21 mouse cellular contexts compared by ENCODE assay signal in genomic region chr7:130603556-130603955, GRCm38 (mm10). TPM values are rescaled to one million over a fixed set of nuclear protein-coding genes. Genes with fewer than 3 reads are reported as not detected.
DNase-seq lines count a peak whose midpoint lies in the region; ATAC-seq and TF ChIP-seq lines count a peak whose summit lies in the region.
"Had no signal": no experiment of that assay in that cellular context is flagged by ENCODE, and none has a peak within 500 bp of the region (broad histone marks: within the 10 kb centered on the region; RNA-seq: fewer than 3 reads in every experiment).

No protein-coding gene starts in this region.

- DNase-seq in midbrain, embryonic 11.5 days (ENCODE audit: low spot score, missing footprints): peak; percentile 4
- DNase-seq in midbrain, postnatal 0 days (ENCODE audit: low spot score): no peak
- DNase-seq in layer of hippocampus, adult 2 months (ENCODE audit: low spot score in 2 of 2): peak; percentile 65 to 81
- peak; percentile 57 to 61 for DNase-seq in left cerebral cortex, postnatal 14 days (ENCODE audit: low spot score in 2 of 2)
- no peak for DNase-seq in gastrocnemius, postnatal 36 days
- no peak for DNase-seq in spleen, postnatal 14 days (ENCODE audit: low spot score in 2 of 2)
- DNase-seq: B cell, adult 2 months; cerebellum, postnatal 10 days; embryo, embryonic 11 days; kidney, adult 11 months had no signal

- H3K9ac ChIP-seq in midbrain, embryonic 11.5 days (ENCODE audit: low read length): no peak overlapping the region
- no peak overlapping the region for H3K9ac ChIP-seq in midbrain, postnatal 0 days (replicated peaks; ENCODE audit: low read length, poor library complexity, severe bottlenecking)
- H3K9ac ChIP-seq: embryonic facial prominence, embryonic 15.5 days; heart, embryonic 12.5 days; hindbrain, embryonic 15.5 days; lung, embryonic 15.5 days; midbrain, embryonic 13.5 days had no signal

- no peak overlapping the region for H3K4me2 ChIP-seq in midbrain, embryonic 11.5 days
- H3K4me2 ChIP-seq in midbrain, postnatal 0 days (ENCODE audit: low read depth, low read length, poor library complexity, severe bottlenecking): no peak overlapping the region
- H3K4me2 ChIP-seq: embryonic facial prominence, embryonic 15.5 days; heart, embryonic 12.5 days; hindbrain, embryonic 15.5 days; lung, embryonic 15.5 days; midbrain, embryonic 13.5 days had no signal

- no peaks in the 10 kb centered on the region for H3K4me1 ChIP-seq in midbrain, embryonic 11.5 days (ENCODE audit: control insufficient read depth, insufficient read depth, low read length)
- no peaks in the 10 kb centered on the region for H3K4me1 ChIP-seq in midbrain, postnatal 0 days (ENCODE audit: insufficient read depth, low read length)
- peaks cover 13% of the 10 kb centered on the region for H3K4me1 ChIP-seq in small intestine, adult 2 months (ENCODE audit: control insufficient read depth, insufficient read depth, insufficient read length, low read length)
- H3K4me1 ChIP-seq: embryonic facial prominence, embryonic 15.5 days; heart, embryonic 12.5 days; hindbrain, embryonic 15.5 days; lung, embryonic 15.5 days had no signal

- H3K4me3 ChIP-seq in midbrain, embryonic 11.5 days (ENCODE audit: low read depth, low read length): no peak overlapping the region
- no peak overlapping the region for H3K4me3 ChIP-seq in midbrain, postnatal 0 days (ENCODE audit: low read depth, low read length)
- no peak overlapping the region for H3K4me3 ChIP-seq in layer of hippocampus, adult 2 months
- no peak overlapping the region for H3K4me3 ChIP-seq in small intestine, adult 2 months (ENCODE audit: low read depth, low read length)
- H3K4me3 ChIP-seq: embryonic facial prominence, embryonic 15.5 days; forebrain, embryonic 10.5 days; heart, embryonic 12.5 days; hindbrain, embryonic 15.5 days; lung, embryonic 15.5 days; midbrain, embryonic 13.5 days; myocyte had no signal

- intact Hi-C loops in left cerebral cortex, postnatal 14 days (cut with DNase I): no loop called here
- intact Hi-C loops in gastrocnemius, postnatal 36 days (cut with DNase I): loop anchor here (5.0 to 10.0 kb wide), 3 partner anchors 56 to 91 kb away; no protein-coding TSS in a partner anchor

- no peak overlapping the region for H3K27ac ChIP-seq in midbrain, embryonic 11.5 days (ENCODE audit: low read depth, low read length)
- no peak overlapping the region for H3K27ac ChIP-seq in midbrain, postnatal 0 days (ENCODE audit: low read depth, low read length)
- peak overlapping the region; percentile 21 for H3K27ac ChIP-seq in layer of hippocampus, adult 2 months
- 0 out of 2 replicates have a peak overlapping the region, but pooled peaks have one; percentile 34 for H3K27ac ChIP-seq in small intestine, adult 2 months (ENCODE audit: insufficient read depth, low read depth, low read length)
- H3K27ac ChIP-seq: embryonic facial prominence, embryonic 15.5 days; forebrain, embryonic 10.5 days; hindbrain, embryonic 15.5 days; kidney, postnatal 0 days; lung, embryonic 15.5 days; midbrain, embryonic 13.5 days had no signal

- H3K9me3 ChIP-seq in midbrain, embryonic 11.5 days (ENCODE audit: control insufficient read depth, low read length): no peaks in the 10 kb centered on the region
- no peaks in the 10 kb centered on the region for H3K9me3 ChIP-seq in midbrain, postnatal 0 days (ENCODE audit: low read length)
- H3K9me3 ChIP-seq: embryonic facial prominence, embryonic 15.5 days; forebrain, embryonic 10.5 days; heart, embryonic 12.5 days; hindbrain, embryonic 15.5 days; lung, embryonic 15.5 days; midbrain, embryonic 13.5 days had no signal

- 90% methylated on average over 5 of the region's 5 CpGs for WGBS in midbrain, embryonic 11.5 days
- WGBS in midbrain, postnatal 0 days: 88% methylated on average over 5 of the region's 5 CpGs
- 91% methylated on average over 5 of the region's 5 CpGs for WGBS in small intestine, adult 2 months

- no peaks in the 10 kb centered on the region for H3K36me3 ChIP-seq in midbrain, embryonic 11.5 days (ENCODE audit: control insufficient read depth, insufficient read depth, low read length)
- H3K36me3 ChIP-seq in midbrain, postnatal 0 days (ENCODE audit: insufficient read depth, low read length): no peaks in the 10 kb centered on the region
- H3K36me3 ChIP-seq in small intestine, adult 2 months (ENCODE audit: control insufficient read depth, insufficient read depth, low read length): no peaks in the 10 kb centered on the region
- H3K36me3 ChIP-seq: embryonic facial prominence, embryonic 15.5 days; forebrain, embryonic 10.5 days; heart, embryonic 12.5 days; hindbrain, embryonic 15.5 days; lung, embryonic 15.5 days; midbrain, embryonic 13.5 days had no signal

- no peaks in the 10 kb centered on the region for H3K27me3 ChIP-seq in midbrain, embryonic 11.5 days (ENCODE audit: control insufficient read depth, insufficient read depth, low read length)
- H3K27me3 ChIP-seq in midbrain, postnatal 0 days (ENCODE audit: insufficient read depth, low read length): no peaks in the 10 kb centered on the region
- H3K27me3 ChIP-seq in small intestine, adult 2 months (ENCODE audit: control insufficient read depth, insufficient read depth, low read length): no peaks in the 10 kb centered on the region
- H3K27me3 ChIP-seq: embryonic facial prominence, embryonic 15.5 days; heart, embryonic 12.5 days; hindbrain, embryonic 15.5 days; lung, embryonic 15.5 days; midbrain, embryonic 13.5 days; Patski had no signal

- no peak for TF ChIP-seq POLR2A in small intestine, adult 2 months (IDR thresholded peaks at IDR 0.05; ENCODE audit: low read depth, low read length)

- TF ChIP-seq CTCF in midbrain, postnatal 0 days (IDR thresholded peaks at IDR 0.05): no peak
- TF ChIP-seq CTCF in layer of hippocampus, adult 2 months (conservative IDR thresholded peaks at IDR 0.05): no peak
- no peak for TF ChIP-seq CTCF in small intestine, adult 2 months (IDR thresholded peaks at IDR 0.05; ENCODE audit: extremely low read depth, insufficient read length, insufficient replicate concordance, low read depth, low read length)

- no peak for ATAC-seq in midbrain, embryonic 11.5 days (ENCODE audit: low FRiP score)
- ATAC-seq in midbrain, postnatal 0 days (ENCODE audit: low FRiP score): no peak
- ATAC-seq in activated CD4-positive, CD25-positive, alpha-beta regulatory T cell, adult 4 months: no peak
- ATAC-seq: midbrain, embryonic 13.5 days; Patski had no signal

RNA-seq across cellular contexts. Expression of gene Tacc2, which starts 26.3 kb away (rescaled TPM):
- polyA plus RNA-seq in midbrain, embryonic 11.5 days (2014; fragmentation: Nextera tagmentation; extraction: Ambion mirVana): 45.8 and 47.3 TPM in 2 replicates
- total RNA-seq in midbrain, postnatal 0 days (2014; rRNA removed): 49.9 and 54.8 TPM in 2 replicates
- polyA plus RNA-seq in midbrain, postnatal 0 days (2015; fragmentation: Nextera tagmentation; extraction: Ambion mirVana): 52.4 and 55.9 TPM in 2 replicates
- total RNA-seq in layer of hippocampus, adult 2 months (2021): 10 to 100 TPM; 79.5 to 82.0 TPM
- total RNA-seq in left cerebral cortex, postnatal 14 days (2021): 10 to 100 TPM; 68.9 to 70.3 TPM
- polyA plus RNA-seq in small intestine, adult 2 months (2012; rRNA removed): 25.9 and 57.5 TPM in 2 replicates
- total RNA-seq in gastrocnemius, postnatal 36 days (2021): 100 to 1,000 TPM; 495 to 686 TPM
- 1 to 10 TPM; 3.5 to 3.8 TPM for polyA plus RNA-seq in activated CD4-positive, CD25-positive, alpha-beta regulatory T cell, adult 4 months (2017; shearing (Covaris generic))

RNA-seq across cellular contexts. Expression of gene Nsmce4a, which starts 30.6 kb away (rescaled TPM):
- polyA plus RNA-seq in midbrain, embryonic 11.5 days (2014; fragmentation: Nextera tagmentation; extraction: Ambion mirVana): 223 and 239 TPM in 2 replicates
- total RNA-seq in midbrain, postnatal 0 days (2014; rRNA removed): 38.7 and 46.1 TPM in 2 replicates
- polyA plus RNA-seq in midbrain, postnatal 0 days (2015; fragmentation: Nextera tagmentation; extraction: Ambion mirVana): 67.7 and 67.9 TPM in 2 replicates
- total RNA-seq in layer of hippocampus, adult 2 months (2021): 10 to 100 TPM; 41.8 to 42.2 TPM
- 10 to 100 TPM; 28.0 to 31.0 TPM for total RNA-seq in left cerebral cortex, postnatal 14 days (2021)
- 39.9 and 62.9 TPM in 2 replicates for polyA plus RNA-seq in small intestine, adult 2 months (2012; rRNA removed)
- total RNA-seq in gastrocnemius, postnatal 36 days (2021): 10 to 100 TPM; 24.8 to 27.0 TPM
- 10 to 100 TPM; 10.4 to 17.0 TPM for polyA plus RNA-seq in activated CD4-positive, CD25-positive, alpha-beta regulatory T cell, adult 4 months (2017; shearing (Covaris generic))

Comparison
In these comparisons a context has a peak if more than half of its experiments do, and no peak if none do; other contexts are left out.
1. DNase-seq: peak in midbrain, embryonic 11.5 days (single experiment), layer of hippocampus, adult 2 months (2 of 2) and left cerebral cortex, postnatal 14 days (2 of 2); none in midbrain, postnatal 0 days (single experiment), gastrocnemius, postnatal 36 days (0 of 2) and spleen, postnatal 14 days (0 of 2).
2. H3K27ac ChIP-seq: peak in layer of hippocampus, adult 2 months (single experiment) and small intestine, adult 2 months (single experiment); none in midbrain, embryonic 11.5 days (single experiment) and midbrain, postnatal 0 days (single experiment).